Mouse (Mus musculus): ENCODE results near the gene Fam160a2. TPM values are rescaled to one million over a fixed set of nuclear protein-coding genes. Genes with fewer than 3 reads are reported as not detected.
"Not testable (repeated sequence)": the region's sequence is repeated elsewhere in the genome, so short reads cannot be mapped to it uniquely, and the experiment has no call there.

Fam160a2 gene
- total RNA-seq, 4 experiments from 2014 or later: 64.6 to 72.6 (median 70.9) TPM

DNA sequence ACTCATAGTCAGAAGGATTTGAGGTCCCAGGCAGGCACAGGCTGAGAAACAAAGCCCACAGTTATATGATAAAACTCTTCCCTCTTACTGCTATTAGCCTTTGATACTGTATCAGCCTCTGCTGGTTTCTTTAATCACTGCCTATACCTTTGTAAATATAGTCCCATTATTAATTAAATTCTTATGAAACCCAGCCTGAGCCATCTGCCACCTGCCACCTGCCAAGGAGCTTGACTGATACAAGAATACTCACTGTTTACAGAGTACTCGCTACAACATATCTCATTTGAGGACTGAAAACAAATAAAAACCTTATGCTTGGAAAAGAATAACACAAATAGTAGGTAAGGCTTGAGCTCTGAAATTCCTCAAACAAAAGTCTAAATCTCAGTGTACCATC is 5.2 kb downstream of the Fam160a2 start:
- DNase-seq (ENCODE audit: low spot score in 2 of 2): no peak

DNA sequence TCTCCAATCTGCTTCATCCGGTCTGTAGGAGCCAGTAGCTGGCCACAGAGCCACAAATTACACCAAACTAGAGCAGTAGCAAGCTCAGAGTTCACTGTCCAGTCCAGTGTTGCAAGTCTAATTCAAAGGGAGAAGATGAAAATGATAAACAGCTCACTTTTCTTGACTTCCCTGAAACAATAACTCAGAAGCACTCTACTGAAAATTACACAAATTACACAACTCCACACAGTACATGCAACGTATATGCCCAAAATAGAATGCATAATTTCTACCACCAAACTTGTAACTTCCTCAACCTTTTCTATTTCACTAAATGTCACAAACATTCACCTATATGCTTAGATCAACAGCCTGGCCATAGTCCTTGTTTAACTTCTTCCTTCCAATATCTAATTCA is 9.6 kb downstream of the Fam160a2 start:
- no peak for DNase-seq (ENCODE audit: low spot score in 2 of 2)

GRCm38 (mm10) chr7:105387696-105388095 is 12.2 kb downstream of the Fam160a2 start:
- DNase-seq (ENCODE audit: low spot score in 2 of 2): no peak

GRCm38 (mm10) chr7:105380329-105380728 is 19.5 kb downstream of the Fam160a2 start:
- no peak for DNase-seq (ENCODE audit: low spot score in 2 of 2)

DNA sequence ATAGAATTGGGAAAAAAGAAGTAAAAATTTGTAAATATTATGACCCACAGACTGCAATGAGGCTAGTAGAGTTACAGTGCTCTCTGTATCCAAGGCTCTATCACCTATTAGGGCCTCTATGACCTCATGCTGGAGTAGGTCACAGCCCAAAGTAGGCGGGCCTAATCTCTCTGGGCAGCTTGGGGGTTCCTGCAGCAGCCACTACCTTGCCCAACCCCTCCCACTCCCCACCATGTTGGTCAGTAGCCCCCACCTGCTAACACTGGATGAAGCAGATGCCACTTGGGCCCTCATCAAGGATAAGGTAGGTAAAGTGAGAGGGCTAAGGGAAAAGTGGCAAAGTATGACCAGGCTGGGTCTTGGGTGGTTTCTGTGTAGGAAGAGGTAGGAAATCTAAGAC is 25.0 kb downstream of the Fam160a2 start, which contains the start of gene Gm5901:
Gene Gm5901 (plus strand): TSS at position 173 of the 400 bp plus-strand sequence.
- no peak for DNase-seq (ENCODE audit: low spot score in 2 of 2)

GRCm38 (mm10) chr7:105373976-105374375 is 25.9 kb downstream of the Fam160a2 start:
- no peak for DNase-seq (ENCODE audit: low spot score in 2 of 2)

DNA sequence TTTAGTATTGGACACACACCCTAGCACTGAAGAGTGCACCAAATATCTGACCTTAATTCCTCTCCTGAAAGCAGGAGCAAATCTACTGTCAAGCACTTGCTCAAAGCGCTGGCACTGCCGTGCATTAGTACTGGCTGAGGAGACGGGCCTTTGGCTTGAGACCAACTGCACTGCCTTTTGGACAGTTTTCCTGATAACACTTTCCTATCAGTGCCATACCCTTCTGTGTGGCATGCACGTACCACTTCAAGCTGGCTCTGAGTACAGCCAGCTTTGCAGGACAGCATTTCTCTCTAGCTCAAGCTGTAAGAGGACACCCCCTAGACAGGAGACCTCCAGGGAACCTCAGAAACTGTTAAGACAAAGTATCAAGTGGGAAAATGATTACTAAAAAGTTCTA is 26.3 kb downstream of the Fam160a2 start:
- DNase-seq (ENCODE audit: low spot score in 2 of 2): no peak

- no peak for DNase-seq (ENCODE audit: low spot score in 2 of 2)
Observed at GRCm38 (mm10) chr7:105372912-105373311, 26.9 kb downstream of the Fam160a2 start.

DNA sequence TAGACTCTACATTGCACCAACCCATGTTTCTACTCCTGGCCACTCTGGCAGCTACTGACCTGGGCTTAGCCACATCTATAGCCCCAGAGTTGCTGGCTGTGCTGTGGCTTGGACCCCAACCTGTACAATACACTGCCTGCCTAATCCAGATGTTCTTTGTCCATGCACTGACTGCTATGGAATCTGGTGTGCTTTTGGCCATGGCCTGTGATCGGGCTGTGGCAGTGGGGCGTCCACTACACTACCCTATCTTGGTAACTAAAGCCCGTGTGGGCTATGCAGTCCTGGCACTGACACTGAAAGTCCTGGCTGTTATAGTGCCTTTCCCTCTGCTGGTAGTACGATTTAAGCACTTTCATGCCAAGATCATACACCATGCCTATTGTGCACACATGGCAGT is 31.3 kb downstream of the Fam160a2 start:
- no peak for DNase-seq (ENCODE audit: low spot score in 2 of 2)

- DNase-seq (ENCODE audit: low spot score in 2 of 2): no peak
Observed at GRCm38 (mm10) chr7:105367930-105368329, 31.9 kb downstream of the Fam160a2 start, which contains the start of gene Olfr692. Olfr692 (plus strand) TSS chr7:105368230.

DNA sequence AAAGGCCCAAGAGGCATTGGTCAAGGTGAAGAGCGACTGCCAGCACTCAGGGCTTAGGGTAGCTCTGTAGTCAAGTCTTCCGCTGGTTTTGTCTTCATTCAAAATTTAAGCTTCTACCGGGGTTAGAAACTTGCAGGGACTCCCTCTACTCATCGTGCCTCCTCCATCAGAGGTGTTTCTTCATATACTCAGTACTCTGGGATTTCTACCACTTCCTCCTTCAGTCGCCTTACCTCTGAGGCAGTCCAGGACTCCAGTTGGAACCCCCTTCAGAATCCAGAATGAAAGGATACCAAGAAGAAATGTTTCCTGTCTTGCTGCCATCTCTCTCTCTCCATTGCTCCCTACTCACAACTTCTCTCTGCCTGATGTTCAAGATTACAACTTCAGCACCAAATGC is 32.6 kb downstream of the Fam160a2 start:
- DNase-seq (ENCODE audit: low spot score in 2 of 2): no peak

DNA sequence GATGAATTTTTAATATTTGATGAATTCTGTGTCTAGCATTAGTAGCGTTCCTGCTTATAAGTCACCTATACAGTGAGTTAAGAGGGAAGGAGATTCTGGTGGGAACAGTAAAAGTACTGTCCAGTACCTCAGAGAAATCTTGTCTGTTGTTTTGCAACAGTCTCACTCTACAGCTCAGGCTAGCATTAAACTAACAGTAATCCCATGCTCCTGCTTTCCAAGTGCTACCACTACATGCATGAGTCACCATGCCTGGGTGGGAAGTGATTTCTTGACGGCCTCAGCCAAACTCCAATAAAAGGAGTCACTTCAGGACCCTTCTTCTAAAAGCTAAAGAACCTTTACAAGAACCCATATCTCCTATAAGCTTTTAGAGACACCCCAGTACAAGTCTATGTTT is 38.1 kb downstream of the Fam160a2 start:
- DNase-seq (ENCODE audit: low spot score in 2 of 2): no peak

- DNase-seq (ENCODE audit: low spot score in 2 of 2): not testable (repeated sequence)
Observed at GRCm38 (mm10) chr7:105356487-105356886, 43.4 kb downstream of the Fam160a2 start.

DNA sequence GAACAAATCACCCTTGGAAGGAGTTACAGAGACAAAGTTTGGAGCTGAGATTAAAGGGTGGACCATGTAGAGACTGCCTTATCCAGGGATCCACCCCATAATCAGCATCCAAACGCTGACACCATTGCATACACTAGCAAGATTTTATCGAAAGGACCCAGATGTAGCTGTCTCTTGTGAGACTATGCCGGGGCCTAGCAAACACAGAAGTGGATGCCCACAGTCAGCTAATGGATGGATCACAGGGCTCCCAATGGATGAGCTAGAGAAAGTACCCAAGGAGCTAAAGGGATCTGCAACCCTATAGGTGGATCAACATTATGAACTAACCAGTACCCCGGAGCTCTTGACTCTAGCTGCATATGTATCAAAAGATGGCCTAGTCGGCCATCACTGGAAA is 43.8 kb downstream of the Fam160a2 start:
- DNase-seq (ENCODE audit: low spot score in 2 of 2): not testable (repeated sequence)

GRCm38 (mm10) chr7:105342752-105343151 is 57.1 kb downstream of the Fam160a2 start:
- no peak for DNase-seq (ENCODE audit: low spot score in 2 of 2)

GRCm38 (mm10) chr7:105342170-105342569 is 57.7 kb downstream of the Fam160a2 start, which contains the start of gene Olfr691:
Olfr691 (minus strand) TSS chr7:105342270.
- DNase-seq (ENCODE audit: low spot score in 2 of 2): no peak

- DNase-seq (ENCODE audit: low spot score in 2 of 2): no peak
Observed at GRCm38 (mm10) chr7:105334004-105334403, 65.8 kb downstream of the Fam160a2 start, which contains the start of gene Olfr690. Olfr690 (minus strand) TSS chr7:105334104.

GRCm38 (mm10) chr7:105325302-105325701 is 74.6 kb downstream of the Fam160a2 start:
- no peak for DNase-seq (ENCODE audit: low spot score in 2 of 2)

Other genes with a start within 250 kb of the Fam160a2 start
- gene Olfr684, start 236.4 kb downstream of the Fam160a2 start, total RNA-seq (2022): not detected
- not detected for gene Olfr685, start 214.0 kb downstream of the Fam160a2 start, total RNA-seq (2022)
- gene Olfr686, start 192.6 kb downstream of the Fam160a2 start, total RNA-seq (2022): not detected
- gene Olfr688, start 112.0 kb downstream of the Fam160a2 start, total RNA-seq (2022): not detected
- not detected for gene Olfr689, start 88.9 kb downstream of the Fam160a2 start, total RNA-seq (2022)
- under 1 TPM; 0.27 to 0.57 (median 0.40) TPM for gene Olfr690, start 66.0 kb downstream of the Fam160a2 start, total RNA-seq (2022)
- gene Olfr691, start 57.8 kb downstream of the Fam160a2 start, total RNA-seq (2022): 1 to 10 TPM in 2 of 4 experiments, under 1 TPM in 2; 0.63 to 1.3 (median 0.86) TPM
- not detected for gene Olfr692, start 31.8 kb downstream of the Fam160a2 start, total RNA-seq (2022)
- gene Gm5901, start 25.0 kb downstream of the Fam160a2 start, total RNA-seq (2022): not detected
- gene Cnga4, start 4.5 kb upstream of the Fam160a2 start, total RNA-seq (2022): 1 to 10 TPM in 2 of 4 experiments, under 1 TPM in 2; 0.98 to 2.0 (median 1.1) TPM
- 10 to 100 TPM; 47.6 to 57.7 (median 52.5) TPM for gene Cckbr, start 25.7 kb upstream of the Fam160a2 start, total RNA-seq (2022)
- 10 to 100 TPM; 15.1 to 18.5 (median 17.0) TPM for gene Cavin3, start 82.2 kb upstream of the Fam160a2 start, total RNA-seq (2022)
- 100 to 1,000 TPM; 100 to 105 (median 101) TPM for gene Smpd1, start 154.3 kb upstream of the Fam160a2 start, total RNA-seq (2022)
- gene Apbb1, start 181.6 kb upstream of the Fam160a2 start, total RNA-seq (2022): 100 to 1,000 TPM; 437 to 456 (median 444) TPM
- gene Hpx, start 200.1 kb upstream of the Fam160a2 start, total RNA-seq (2022): under 1 TPM; 0.33 to 0.63 (median 0.44) TPM
- 100 to 1,000 TPM; 137 to 154 (median 148) TPM for gene Trim3, start 233.5 kb upstream of the Fam160a2 start, total RNA-seq (2022)
- 10 to 100 TPM; 63.0 to 74.1 (median 68.2) TPM for gene Timm10b, start 240.0 kb upstream of the Fam160a2 start, total RNA-seq (2022)
- 100 to 1,000 TPM in 1 of 4 experiments, 10 to 100 TPM in 3; 84.6 to 108 (median 91.6) TPM for gene Arfip2, start 240.4 kb upstream of the Fam160a2 start, total RNA-seq (2022)
- 10 to 100 TPM in 2 of 4 experiments, 1 to 10 TPM in 2; 9.3 to 13.0 (median 11.2) TPM for gene Gm45799, start 240.5 kb upstream of the Fam160a2 start, total RNA-seq (2022)

All from left cerebral cortex, adult 8-10 months (tissue).